Mouse (Mus musculus): Measurements from ENCODE around the gene Olfr160.

- TF ChIP-seq POLR2A (IDR thresholded peaks at IDR 0.05; ENCODE audit: low read depth, low read length) (no peak), CTCF (IDR thresholded peaks at IDR 0.05; ENCODE audit: extremely low read depth, insufficient read length, insufficient replicate concordance, low read depth, low read length) (no peak)
These were observed 46.9 kb downstream of the Olfr160 start, which contains the start of gene Panx3 for GRCm38 (mm10) chr9:37669115-37669514.

Data from small intestine, adult 2 months (tissue).